Mouse (Mus musculus) activated CD4-positive, CD25-positive, alpha-beta regulatory T cell, adult 4 months (primary cell): Measurements from ENCODE around the gene Stfa1. TPM values are rescaled to one million over a fixed set of nuclear protein-coding genes. Genes with fewer than 3 reads are reported as not detected.
"Not testable (repeated sequence)": the region's sequence is repeated elsewhere in the genome, so short reads cannot be mapped to it uniquely, and the experiment has no call there.

Experiments
- ATAC-seq: one replicate; pipeline ENCODE4 v1.8.0; 2017
- polyA plus RNA-seq, 2 experiments: library from polyadenylated mRNA; unstranded; fragments of 100-300 nt; shearing (Covaris generic); gene quantifications; one replicate each; pipeline ENCODE4 v1.2.1; 2017

The Stfa1 gene
- polyA plus RNA-seq: not detected

DNA sequence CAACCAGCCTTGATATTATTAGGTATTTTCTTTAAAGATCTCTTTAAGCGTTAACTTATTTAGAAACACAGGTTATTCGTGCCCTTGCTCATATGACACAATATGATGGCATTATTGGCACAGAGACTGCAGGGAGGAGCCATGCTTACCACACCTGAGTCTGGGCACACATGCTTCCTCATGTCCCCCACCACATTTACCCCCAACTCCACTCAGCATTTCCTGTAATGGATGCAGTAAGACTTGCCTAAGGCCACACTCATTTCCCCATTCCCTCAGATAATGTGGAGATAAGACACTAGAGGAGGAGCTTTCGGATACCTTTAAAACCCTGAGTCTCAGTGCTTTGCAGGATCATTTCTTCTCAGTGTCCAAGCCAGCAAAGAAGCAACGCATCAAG, at the start of gene Stfa1:
TSS of gene Stfa1 (plus strand) at position 156 of the 400 bp plus-strand sequence.
- ATAC-seq: not testable (repeated sequence)

DNA sequence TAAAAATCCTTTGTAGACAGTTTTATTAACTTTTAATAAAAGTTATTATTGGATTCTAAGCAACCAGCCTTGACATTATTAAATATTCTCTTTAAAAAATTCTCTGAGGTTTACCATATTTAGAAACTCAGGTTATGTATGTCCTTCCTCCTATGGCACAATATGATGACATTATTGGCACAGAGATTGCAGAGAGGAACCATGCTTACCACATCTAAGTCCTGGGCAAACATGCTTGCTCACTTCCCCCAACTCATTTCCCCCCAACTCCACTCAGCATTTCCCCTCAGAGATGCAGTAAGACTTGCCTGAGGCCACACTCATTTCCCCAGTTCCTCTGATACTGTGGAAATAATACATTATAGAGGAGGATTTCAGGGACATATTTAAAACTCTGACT, 16.2 kb upstream of the Stfa1 start:
- ATAC-seq: not testable (repeated sequence)

DNA sequence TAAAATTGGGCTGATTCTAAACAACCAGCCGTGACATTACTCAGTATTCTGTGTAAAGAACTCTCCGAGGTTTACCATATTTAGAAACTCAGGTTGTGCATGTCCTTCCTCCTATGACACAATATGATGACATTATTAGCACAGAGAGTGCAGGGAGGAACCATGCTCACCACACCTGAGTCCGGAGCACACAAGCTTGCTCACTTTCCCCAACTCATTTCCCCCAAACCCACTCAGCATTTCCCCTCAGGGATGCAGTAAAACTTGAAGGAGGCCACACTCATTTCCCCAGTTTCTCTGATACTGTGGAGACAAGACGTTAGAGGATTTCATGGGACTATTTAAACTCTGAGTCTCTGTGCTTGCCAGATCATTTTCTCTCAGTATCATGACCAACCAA, 12.4 kb downstream of the Stfa1 start:
- no peak for ATAC-seq

DNA sequence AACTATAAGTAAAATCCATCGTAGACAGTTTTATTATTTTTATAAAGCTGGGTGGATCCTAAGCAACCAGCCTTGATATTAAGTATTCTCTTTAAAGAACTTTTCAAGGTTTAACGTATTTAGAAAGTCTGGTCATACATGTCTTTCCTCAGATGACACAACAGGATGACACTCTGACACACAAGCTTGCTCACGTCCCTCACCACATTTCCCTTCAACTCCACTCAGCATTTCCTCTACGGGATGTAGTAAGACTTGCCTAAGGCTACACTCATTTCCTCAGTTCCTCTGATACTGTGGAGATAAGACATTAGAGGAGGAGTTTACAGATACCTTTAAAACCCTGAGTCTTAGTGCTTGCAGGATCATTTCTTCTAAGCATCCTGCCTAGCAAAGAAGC, 30.9 kb downstream of the Stfa1 start:
- ATAC-seq: no peak

DNA sequence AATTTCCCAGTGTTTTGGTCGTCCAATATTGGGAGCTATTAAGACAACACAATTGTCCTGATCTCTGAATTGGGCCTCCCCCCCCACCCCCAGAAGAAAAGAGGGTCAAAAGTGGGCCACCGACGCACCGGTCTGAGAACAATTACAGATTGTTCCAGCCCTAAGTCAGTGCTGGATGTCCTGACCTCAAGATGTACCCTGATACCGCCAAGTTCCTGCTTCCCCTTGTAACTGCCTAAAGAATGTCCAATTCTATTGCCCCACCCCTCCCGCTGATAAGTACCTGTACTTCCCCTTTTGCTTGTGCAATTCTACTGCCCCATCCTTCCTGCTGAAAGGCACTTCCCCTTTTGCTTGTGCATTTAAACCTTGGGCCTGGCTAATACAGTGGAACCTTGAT, 39.4 kb downstream of the Stfa1 start:
- ATAC-seq: not testable (repeated sequence)

DNA sequence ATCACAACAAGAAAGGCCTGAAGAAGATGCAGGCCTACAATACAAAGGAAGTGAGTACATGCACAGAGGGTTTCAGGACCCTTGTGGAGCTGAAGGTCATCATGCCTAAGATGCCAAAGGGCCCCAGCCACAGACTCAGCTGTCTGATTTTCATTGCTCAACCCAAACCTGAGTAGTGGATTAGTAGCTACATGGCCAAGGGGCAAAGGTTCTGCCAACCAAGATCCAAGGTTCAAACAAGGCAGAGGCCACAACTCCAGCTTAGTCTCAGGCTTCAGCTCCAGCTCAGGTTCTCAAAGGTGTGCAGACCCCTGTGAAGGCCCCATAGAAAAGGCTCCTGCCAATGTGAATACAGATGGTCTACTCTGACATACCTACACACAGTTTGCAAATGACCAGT, 42.5 kb downstream of the Stfa1 start:
- ATAC-seq: no peak

DNA sequence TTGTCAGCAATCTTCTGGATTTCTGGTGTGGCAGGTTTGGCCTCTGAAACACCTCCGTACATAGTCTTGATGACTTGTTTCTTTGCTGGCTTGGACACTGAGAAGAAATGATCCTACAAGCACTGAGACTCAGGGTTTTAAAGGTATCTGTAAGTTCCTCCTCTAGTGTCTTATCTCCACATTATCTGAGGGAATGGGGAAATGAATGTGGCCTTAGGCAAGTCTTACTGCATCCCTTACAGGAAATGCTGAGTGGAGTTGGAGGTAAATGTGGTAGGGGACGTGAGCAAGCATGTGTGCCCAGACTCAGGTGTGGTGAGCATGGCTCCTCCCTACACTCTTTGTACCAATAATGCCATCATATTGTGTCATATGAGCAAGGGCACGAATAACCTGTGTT, 57.5 kb downstream of the Stfa1 start, which contains the start of gene BC117090:
TSS of gene BC117090 (minus strand) at position 101 of the 400 bp plus-strand sequence.
- ATAC-seq: no peak

Other genes starting within 250 kb of the Stfa1 start
- gene Wdr5b, start 235.8 kb upstream of the Stfa1 start, polyA plus RNA-seq: 1 to 10 TPM; 6.6 to 7.8 TPM
- gene Fam162a, start 205.4 kb upstream of the Stfa1 start, polyA plus RNA-seq: 100 to 1,000 TPM in 1 of 2 experiments, 10 to 100 TPM in 1; 91.6 to 121 TPM
- 10 to 100 TPM; 19.6 to 33.4 TPM for gene Ccdc58, start 205.3 kb upstream of the Stfa1 start, polyA plus RNA-seq
- under 1 TPM in 1 of 2 experiments, not detected in 1; 0.37 TPM for gene Csta1, start 145.7 kb upstream of the Stfa1 start, polyA plus RNA-seq
- not detected for gene Stfa2l1, start 120.1 kb upstream of the Stfa1 start, polyA plus RNA-seq
- not detected for gene Gm5483, start 92.7 kb upstream of the Stfa1 start, polyA plus RNA-seq
- not detected for gene Gm5416, start 66.5 kb upstream of the Stfa1 start, polyA plus RNA-seq
- gene 2010005H15Rik, start 55.5 kb upstream of the Stfa1 start, polyA plus RNA-seq: not detected
- gene BC117090, start 57.4 kb downstream of the Stfa1 start, polyA plus RNA-seq: not detected
- gene BC100530, start 90.8 kb downstream of the Stfa1 start, polyA plus RNA-seq: not detected
- not detected for gene Stfa2, start 131.5 kb downstream of the Stfa1 start, polyA plus RNA-seq
- not detected for gene Stfa3, start 178.4 kb downstream of the Stfa1 start, polyA plus RNA-seq